Mouse (Mus musculus) stomach, embryonic 14.5 days (tissue): ENCODE data around the gene Cpn2. TPM values are rescaled to one million over a fixed set of nuclear protein-coding genes. Genes with fewer than 3 reads are reported as not detected.

Experiments
- ATAC-seq: fragments of 200-750 bp; cut with Nextera tagmentation; 2 replicates; pipeline ENCODE4 v1.8.0; 2017; ENCODE audit warnings: low read depth, moderate TSS enrichment; ENCODE audit not compliant: insufficient number of reproducible peaks, insufficient read depth, low FRiP score
- H3K27ac ChIP-seq: fragments of 300-500 bp; sonication (generic); 2 replicates; pipeline ENCODE4 v1.5.1; 2014; ENCODE audit warnings: mild to moderate bottlenecking, low read length, moderate library complexity, mixed read lengths
- H3K27me3 ChIP-seq: fragments of 300-500 bp; sonication (generic); 2 replicates; pipeline ENCODE4 v1.6.1; 2014; ENCODE audit warnings: low read length, control low read depth, mixed read lengths; ENCODE audit not compliant: control insufficient read depth, insufficient read depth
- H3K36me3 ChIP-seq: fragments of 300-500 bp; sonication (generic); 2 replicates; pipeline ENCODE4 v1.6.1; 2014; ENCODE audit warnings: mild to moderate bottlenecking, control low read depth, low read length, moderate library complexity, mixed read lengths; ENCODE audit not compliant: control insufficient read depth, insufficient read depth
- H3K4me1 ChIP-seq: fragments of 300-500 bp; sonication (generic); 2 replicates; pipeline ENCODE4 v1.6.1; 2014; ENCODE audit warnings: low read length, control low read depth, mixed read lengths; ENCODE audit not compliant: control insufficient read depth, insufficient read depth
- H3K4me2 ChIP-seq: fragments of 300-500 bp; sonication (generic); replicated peaks from 2 replicates; pipeline ENCODE4 v1.6.1; 2014; ENCODE audit warnings: low read depth, low read length, control low read depth
- H3K4me3 ChIP-seq: fragments of 300-500 bp; sonication (generic); 2 replicates; pipeline ENCODE4 v1.5.1; 2014; ENCODE audit warnings: low read depth, low read length, control low read depth
- H3K9ac ChIP-seq: fragments of 300-500 bp; sonication (generic); replicated peaks from 2 replicates; pipeline ENCODE4 v1.6.1; 2014; ENCODE audit warnings: low read depth, mild to moderate bottlenecking, control low read depth, low read length, moderate library complexity, mixed read lengths
- H3K9me3 ChIP-seq: fragments of 300-500 bp; sonication (generic); 2 replicates; pipeline ENCODE4 v1.6.1; 2016; ENCODE audit warnings: low read depth, low read length, control low read depth; ENCODE audit not compliant: control insufficient read depth
- WGBS: fragments of 180-500 bp; shearing (Covaris S2); extraction: QIAGEN DNeasy Blood & Tissue Kit; methylation state at CpG from one replicate; pipeline ENCODE4 v1.1.7; 2014; 5-methylcytosine and 5-hydroxymethylcytosine counted together
- polyA plus RNA-seq: library from polyadenylated mRNA; unstranded; fragments of >200 nt; fragmentation: Nextera tagmentation; extraction: Ambion mirVana; gene quantifications from 2 replicates; pipeline ENCODE4 v1.2.1, GENCODE M21; 2014

Gene Cpn2
- polyA plus RNA-seq, 1 experiment from 2014 or later: not detected

- no peak for ATAC-seq
- Histone ChIP-seq H3K4me1 (no peaks in the 10 kb centered on the region), H3K4me3 (no peak overlapping the region), H3K27ac (no peak overlapping the region), H3K4me2 (no peak overlapping the region), H3K36me3 (no peaks in the 10 kb centered on the region), H3K9ac (no peak overlapping the region), H3K9me3 (no peaks in the 10 kb centered on the region), H3K27me3 (no peaks in the 10 kb centered on the region)
- WGBS: 69% methylated on average over 13 of the region's 13 CpGs
Measured at GRCm38 (mm10) chr16:30221161-30221782, 46.0 kb downstream of the Cpn2 start.

GRCm38 (mm10) chr16:30215811-30216210 lies 51.5 kb downstream of the Cpn2 start:
- Histone ChIP-seq H3K27me3 (no peaks in the 10 kb centered on the region), H3K4me2 (no peak overlapping the region), H3K9ac (no peak overlapping the region), H3K27ac (no peak overlapping the region), H3K36me3 (no peaks in the 10 kb centered on the region), H3K4me1 (peaks cover 6% of the 10 kb centered on the region; the same call in 1 of the 2 replicates), H3K9me3 (no peaks in the 10 kb centered on the region), H3K4me3 (no peak overlapping the region)
- no peak for ATAC-seq
- WGBS: 27% methylated on average over 2 of the region's 2 CpGs

GRCm38 (mm10) chr16:30213644-30214043 lies 53.7 kb downstream of the Cpn2 start:
- no peaks in the 10 kb centered on the region for H3K27me3 ChIP-seq
- ATAC-seq: no peak
- H3K9ac ChIP-seq: no peak overlapping the region
- no peak overlapping the region for H3K4me2 ChIP-seq
- peaks cover 6% of the 10 kb centered on the region; the same call in 1 of the 2 replicates for H3K4me1 ChIP-seq
- WGBS: 70% methylated on average over 1 of the region's 1 CpGs
- H3K27ac ChIP-seq: no peak overlapping the region
- no peaks in the 10 kb centered on the region for H3K36me3 ChIP-seq
- no peaks in the 10 kb centered on the region for H3K9me3 ChIP-seq
- H3K4me3 ChIP-seq: no peak overlapping the region

- Histone ChIP-seq H3K9ac (no peak overlapping the region), H3K27me3 (no peaks in the 10 kb centered on the region), H3K4me1 (peaks cover 6% of the 10 kb centered on the region; the same call in 1 of the 2 replicates), H3K36me3 (no peaks in the 10 kb centered on the region), H3K27ac (no peak overlapping the region), H3K4me3 (no peak overlapping the region), H3K4me2 (no peak overlapping the region), H3K9me3 (no peaks in the 10 kb centered on the region; the same call in 1 of the 2 replicates)
- 77% methylated on average over 3 of the region's 3 CpGs for WGBS
- ATAC-seq: no peak
Measured at GRCm38 (mm10) chr16:30212035-30212434, 55.3 kb downstream of the Cpn2 start.

GRCm38 (mm10) chr16:30209264-30209663 lies 58.0 kb downstream of the Cpn2 start:
- no peaks in the 10 kb centered on the region for H3K27me3 ChIP-seq
- ATAC-seq: no peak
- whole genome bisulfite sequencing: 94% methylated on average over 1 of the region's 1 CpGs
- no peaks in the 10 kb centered on the region; the same call in 1 of the 2 replicates for H3K9me3 ChIP-seq
- H3K4me3 ChIP-seq: no peak overlapping the region
- H3K27ac ChIP-seq: no peak overlapping the region
- no peaks in the 10 kb centered on the region for H3K36me3 ChIP-seq
- H3K4me2 ChIP-seq: no peak overlapping the region
- H3K4me1 ChIP-seq: peaks cover 10% of the 10 kb centered on the region; the same call in 1 of the 2 replicates
- H3K9ac ChIP-seq: no peak overlapping the region

GRCm38 (mm10) chr16:30207991-30208390 lies 59.3 kb downstream of the Cpn2 start:
- Histone ChIP-seq H3K36me3 (no peaks in the 10 kb centered on the region), H3K27me3 (no peaks in the 10 kb centered on the region), H3K9me3 (no peaks in the 10 kb centered on the region; the same call in 1 of the 2 replicates), H3K27ac (no peak overlapping the region), H3K4me2 (no peak overlapping the region), H3K4me1 (peaks cover 6% of the 10 kb centered on the region; the same call in 1 of the 2 replicates), H3K4me3 (no peak overlapping the region), H3K9ac (no peak overlapping the region)
- WGBS: 85% methylated on average over 7 of the region's 7 CpGs
- no peak for ATAC-seq

- H3K4me2 ChIP-seq: no peak overlapping the region
- H3K9me3 ChIP-seq: no peaks in the 10 kb centered on the region; the same call in 1 of the 2 replicates
- no peak for ATAC-seq
- no peak overlapping the region for H3K27ac ChIP-seq
- no peak overlapping the region for H3K4me3 ChIP-seq
- H3K36me3 ChIP-seq: no peaks in the 10 kb centered on the region
- no peak overlapping the region for H3K9ac ChIP-seq
- WGBS: 94% methylated on average over 11 of the region's 11 CpGs
- H3K4me1 ChIP-seq: peaks cover 3% of the 10 kb centered on the region; the same call in 1 of the 2 replicates
- H3K27me3 ChIP-seq: no peaks in the 10 kb centered on the region
Measured at GRCm38 (mm10) chr16:30207111-30207828, 60.0 kb downstream of the Cpn2 start.
